Mouse (Mus musculus): ENCODE data around the gene Wdr63.

DNA sequence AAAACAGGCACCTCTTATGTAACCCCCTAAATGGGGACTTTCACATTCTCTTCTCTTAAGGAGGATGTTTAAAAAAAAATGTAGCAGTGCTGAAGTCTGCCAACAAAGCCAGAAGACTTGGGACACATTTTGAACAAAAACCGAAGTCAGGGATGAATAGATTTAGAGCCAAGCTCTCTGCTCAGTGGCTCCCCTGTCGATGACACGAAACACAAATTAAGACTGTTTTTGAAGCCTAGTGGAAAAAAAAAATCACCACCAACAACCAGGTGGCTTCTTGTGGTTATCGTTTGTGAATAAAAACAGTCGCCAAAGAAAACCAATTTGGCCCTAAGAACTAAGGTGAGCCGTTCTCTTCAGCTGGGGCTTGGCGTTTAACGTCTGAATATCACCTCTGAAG, 44.4 kb upstream of the Wdr63 start:
- TF ChIP-seq GATA1 (IDR thresholded peaks at IDR 0.05; ENCODE audit: borderline replicate concordance, low read length) (no peak), FLI1 (IDR thresholded peaks at IDR 0.05; ENCODE audit: low read length) (no peak)
